Mouse (Mus musculus): ENCODE measurements around the gene Fut1. TPM values are rescaled to one million over a fixed set of nuclear protein-coding genes. Genes with fewer than 3 reads are reported as not detected.

Fut1 gene
- 0.25 TPM in 1 of 2 replicates, not detected in the other for total RNA-seq (2017)

- ATAC-seq (replicated peaks in 1 of 2; ENCODE audit: insufficient read depth in 1 of 2, low FRiP score in 2 of 2, low TSS enrichment in 1 of 2, low read depth in 1 of 2, poor library complexity in 2 of 2, severe bottlenecking in 2 of 2): peak; percentile 30 to 47; a peak in 2 of 4 replicates
Observed at GRCm38 (mm10) chr7:45617042-45617695, at the start of gene Fut1. Gene Fut1 (plus strand): TSS chr7:45617289.

- ATAC-seq (replicated peaks in 1 of 2; ENCODE audit: insufficient read depth in 1 of 2, low FRiP score in 2 of 2, low TSS enrichment in 1 of 2, low read depth in 1 of 2, poor library complexity in 2 of 2, severe bottlenecking in 2 of 2): peak; percentile 91 to 95
Observed at GRCm38 (mm10) chr7:45567780-45568516, 49.1 kb upstream of the Fut1 start.

- no peak for ATAC-seq (replicated peaks in 1 of 2; ENCODE audit: insufficient read depth in 1 of 2, low FRiP score in 2 of 2, low TSS enrichment in 1 of 2, low read depth in 1 of 2, poor library complexity in 2 of 2, severe bottlenecking in 2 of 2)
Observed at GRCm38 (mm10) chr7:45568601-45569473, 48.3 kb upstream of the Fut1 start.

- peak; percentile 70 to 78 for ATAC-seq (replicated peaks in 1 of 2; ENCODE audit: insufficient read depth in 1 of 2, low FRiP score in 2 of 2, low TSS enrichment in 1 of 2, low read depth in 1 of 2, poor library complexity in 2 of 2, severe bottlenecking in 2 of 2)
Observed at GRCm38 (mm10) chr7:45570103-45570741, 46.9 kb upstream of the Fut1 start, which contains the start of gene Bcat2. Gene Bcat2 (plus strand): TSS chr7:45570153.

GRCm38 (mm10) chr7:45571966-45572365, 45.1 kb upstream of the Fut1 start:
- no peak for ATAC-seq (replicated peaks in 1 of 2; ENCODE audit: insufficient read depth in 1 of 2, low FRiP score in 2 of 2, low TSS enrichment in 1 of 2, low read depth in 1 of 2, poor library complexity in 2 of 2, severe bottlenecking in 2 of 2)

GRCm38 (mm10) chr7:45573954-45574353, 43.1 kb upstream of the Fut1 start:
- no peak for ATAC-seq (replicated peaks in 1 of 2; ENCODE audit: insufficient read depth in 1 of 2, low FRiP score in 2 of 2, low TSS enrichment in 1 of 2, low read depth in 1 of 2, poor library complexity in 2 of 2, severe bottlenecking in 2 of 2)

- no peak for ATAC-seq (replicated peaks in 1 of 2; ENCODE audit: insufficient read depth in 1 of 2, low FRiP score in 2 of 2, low TSS enrichment in 1 of 2, low read depth in 1 of 2, poor library complexity in 2 of 2, severe bottlenecking in 2 of 2)
Observed at GRCm38 (mm10) chr7:45574472-45575379, 42.4 kb upstream of the Fut1 start.

GRCm38 (mm10) chr7:45585923-45586322, 31.2 kb upstream of the Fut1 start:
- no peak for ATAC-seq (replicated peaks in 1 of 2; ENCODE audit: insufficient read depth in 1 of 2, low FRiP score in 2 of 2, low TSS enrichment in 1 of 2, low read depth in 1 of 2, poor library complexity in 2 of 2, severe bottlenecking in 2 of 2)

- no peak for ATAC-seq (replicated peaks in 1 of 2; ENCODE audit: insufficient read depth in 1 of 2, low FRiP score in 2 of 2, low TSS enrichment in 1 of 2, low read depth in 1 of 2, poor library complexity in 2 of 2, severe bottlenecking in 2 of 2)
Observed at GRCm38 (mm10) chr7:45587631-45588592, 29.2 kb upstream of the Fut1 start.

- ATAC-seq (replicated peaks in 1 of 2; ENCODE audit: insufficient read depth in 1 of 2, low FRiP score in 2 of 2, low TSS enrichment in 1 of 2, low read depth in 1 of 2, poor library complexity in 2 of 2, severe bottlenecking in 2 of 2): peak; percentile 85 to 89
Observed at GRCm38 (mm10) chr7:45589173-45589572, 27.9 kb upstream of the Fut1 start.

- ATAC-seq (replicated peaks in 1 of 2; ENCODE audit: insufficient read depth in 1 of 2, low FRiP score in 2 of 2, low TSS enrichment in 1 of 2, low read depth in 1 of 2, poor library complexity in 2 of 2, severe bottlenecking in 2 of 2): no peak
Observed at GRCm38 (mm10) chr7:45589898-45590297, 27.2 kb upstream of the Fut1 start.

GRCm38 (mm10) chr7:45590874-45591273, 26.2 kb upstream of the Fut1 start:
- ATAC-seq (replicated peaks in 1 of 2; ENCODE audit: insufficient read depth in 1 of 2, low FRiP score in 2 of 2, low TSS enrichment in 1 of 2, low read depth in 1 of 2, poor library complexity in 2 of 2, severe bottlenecking in 2 of 2): no peak

- ATAC-seq (replicated peaks in 1 of 2; ENCODE audit: insufficient read depth in 1 of 2, low FRiP score in 2 of 2, low TSS enrichment in 1 of 2, low read depth in 1 of 2, poor library complexity in 2 of 2, severe bottlenecking in 2 of 2): no peak
Observed at GRCm38 (mm10) chr7:45591880-45592279, 25.2 kb upstream of the Fut1 start.

GRCm38 (mm10) chr7:45593118-45593815, 23.8 kb upstream of the Fut1 start:
- peak; percentile 55 to 65 for ATAC-seq (replicated peaks in 1 of 2; ENCODE audit: insufficient read depth in 1 of 2, low FRiP score in 2 of 2, low TSS enrichment in 1 of 2, low read depth in 1 of 2, poor library complexity in 2 of 2, severe bottlenecking in 2 of 2)

GRCm38 (mm10) chr7:45595176-45595575, 21.9 kb upstream of the Fut1 start:
- no peak for ATAC-seq (replicated peaks in 1 of 2; ENCODE audit: insufficient read depth in 1 of 2, low FRiP score in 2 of 2, low TSS enrichment in 1 of 2, low read depth in 1 of 2, poor library complexity in 2 of 2, severe bottlenecking in 2 of 2)

All from hematopoietic stem cell, adult 5-6 weeks (primary cell).